Mouse (Mus musculus): Measurements from ENCODE around the gene Olfr679.
"Not testable (repeated sequence)": the region's sequence is repeated elsewhere in the genome, so short reads cannot be mapped to it uniquely, and the experiment has no call there.

The Olfr679 gene

GRCm38 (mm10) chr7:105080905-105081304, at the start of gene Olfr679:
Olfr679 (plus strand) TSS chr7:105081205.
- no peak for DNase-seq (ENCODE audit: inconsistent age in 2 of 2, low spot score in 1 of 2)

GRCm38 (mm10) chr7:105032398-105032797, 48.6 kb upstream of the Olfr679 start, which contains the start of gene Olfr676:
Olfr676 (plus strand) TSS chr7:105032698.
- no peak for DNase-seq (ENCODE audit: inconsistent age in 2 of 2, low spot score in 1 of 2)

- peak in 1 of 2 experiments; percentile 18 for DNase-seq (ENCODE audit: inconsistent age in 2 of 2, low spot score in 1 of 2)
Measured at GRCm38 (mm10) chr7:105033836-105034235, 47.2 kb upstream of the Olfr679 start.

GRCm38 (mm10) chr7:105058951-105059350, 22.1 kb upstream of the Olfr679 start:
- DNase-seq (ENCODE audit: inconsistent age in 2 of 2, low spot score in 1 of 2): no peak

GRCm38 (mm10) chr7:105064175-105064574, 16.8 kb upstream of the Olfr679 start, which contains the start of gene Olfr678:
Olfr678 (plus strand) TSS chr7:105064475.
- DNase-seq (ENCODE audit: inconsistent age in 2 of 2, low spot score in 1 of 2): no peak

- DNase-seq (ENCODE audit: inconsistent age in 2 of 2, low spot score in 1 of 2): not testable (repeated sequence)
Measured at GRCm38 (mm10) chr7:105092717-105093116, 11.7 kb downstream of the Olfr679 start, which contains the start of gene Olfr680-ps1. Olfr680-ps1 (minus strand) TSS chr7:105092817.

- DNase-seq (ENCODE audit: inconsistent age in 2 of 2, low spot score in 1 of 2): no peak
Measured at GRCm38 (mm10) chr7:105116536-105116935, 35.5 kb downstream of the Olfr679 start, which contains the start of gene Olfr681. Olfr681 (plus strand) TSS chr7:105116836.

Data from adrenal gland, adult (tissue).